Mouse (Mus musculus): ENCODE results near the gene Ndufa12.

Ndufa12 gene

DNA sequence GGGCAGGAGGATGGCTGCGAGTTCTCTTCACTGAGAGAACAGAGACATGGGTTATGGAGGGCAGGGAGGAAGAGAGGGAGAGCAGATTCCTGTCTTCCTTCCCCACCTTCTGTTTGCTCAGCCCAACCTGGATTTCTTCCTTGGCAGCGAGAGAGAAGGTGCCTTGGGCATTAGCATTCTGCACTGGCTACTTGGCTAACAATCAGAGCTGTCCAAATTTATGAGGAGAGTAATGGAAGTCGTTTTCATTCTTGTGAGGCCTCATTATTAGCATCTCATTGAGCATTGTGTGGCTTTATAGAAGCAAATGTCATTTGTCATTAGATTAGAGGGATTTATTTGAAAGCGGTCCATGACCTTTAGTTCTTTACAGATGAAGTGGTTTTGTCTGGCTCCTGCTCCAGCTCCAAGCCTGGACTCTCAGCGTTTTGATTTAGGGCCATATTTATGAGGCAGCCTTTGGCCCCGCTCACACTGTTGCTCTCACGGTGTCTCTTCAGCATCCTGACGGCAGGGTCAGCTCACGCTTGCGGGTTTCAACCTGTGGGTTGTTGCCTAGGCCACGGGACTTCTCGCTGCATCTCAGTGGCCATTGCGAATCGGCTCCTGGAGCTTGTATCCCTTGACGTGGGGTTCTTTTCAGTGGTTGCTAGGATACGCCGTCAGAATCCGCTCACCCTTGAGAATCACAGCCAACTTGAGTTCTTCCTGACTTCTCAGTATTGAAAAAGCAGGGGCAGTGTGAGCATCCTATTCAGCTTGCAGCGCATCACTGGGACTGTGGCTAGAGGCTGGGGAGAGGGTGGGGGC, 31.9 kb downstream of the Ndufa12 start:
- no peak for DNase-seq

DNA sequence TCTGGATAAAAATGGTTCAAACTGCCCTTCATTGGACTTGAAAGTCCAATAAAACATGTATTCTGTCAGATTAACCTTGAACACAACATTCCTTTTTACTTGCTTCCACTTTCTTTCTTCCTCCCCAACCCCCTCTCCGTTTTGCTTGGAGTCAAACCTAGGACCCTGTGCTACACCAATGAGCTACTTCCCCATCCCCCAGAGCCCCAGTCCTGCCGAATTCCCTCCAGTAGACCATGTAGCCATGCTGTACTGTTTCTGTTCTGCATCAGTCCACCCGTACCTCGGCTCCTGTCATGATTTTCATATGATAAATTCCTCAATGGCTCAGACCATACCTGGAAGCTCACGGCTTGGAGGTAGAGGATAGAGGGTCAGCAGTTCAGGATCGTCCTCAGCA, 32.5 kb downstream of the Ndufa12 start:
- DNase-seq, result peak; percentile 77

DNA sequence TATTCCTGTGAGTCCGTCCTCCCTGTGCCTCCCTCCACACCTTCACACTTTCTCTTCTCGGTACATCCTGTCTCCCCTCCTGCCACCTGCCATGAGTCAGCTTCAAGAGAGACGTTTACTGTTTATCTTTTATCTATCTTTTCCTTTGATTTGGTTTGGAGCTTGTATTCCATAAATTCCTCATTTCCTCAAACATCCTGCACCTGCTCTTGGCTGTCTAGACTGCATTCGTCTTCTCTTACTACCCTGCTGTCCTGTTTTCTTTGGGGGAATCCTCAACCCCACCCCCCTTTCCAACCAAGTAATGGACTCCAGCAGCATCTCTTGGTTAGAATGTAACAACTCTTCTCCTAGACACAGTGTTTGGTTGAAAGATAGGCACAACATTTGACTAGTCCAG, 36.7 kb downstream of the Ndufa12 start:
- peak; percentile 33 for DNase-seq

DNA sequence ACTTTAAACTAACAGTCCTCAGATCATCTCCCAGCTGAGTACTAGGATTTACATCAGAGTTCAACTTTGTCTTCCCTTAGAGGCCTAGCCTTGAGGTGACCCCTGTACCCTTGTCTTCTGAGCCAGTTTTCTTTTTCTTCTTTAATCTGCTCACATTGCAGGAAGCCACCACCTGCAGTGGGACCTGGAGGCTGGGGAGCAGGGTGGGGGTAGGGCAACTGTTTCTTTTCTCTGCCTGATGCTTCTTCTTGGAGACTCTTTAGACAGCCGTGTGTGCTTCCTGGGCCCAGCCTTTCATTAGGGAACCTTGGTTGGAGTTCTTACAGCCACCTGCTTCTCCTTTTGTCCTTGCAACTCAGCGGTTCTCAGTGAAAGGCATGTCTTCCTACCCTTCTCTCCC, 42.8 kb downstream of the Ndufa12 start:
- DNase-seq, result no peak

DNA sequence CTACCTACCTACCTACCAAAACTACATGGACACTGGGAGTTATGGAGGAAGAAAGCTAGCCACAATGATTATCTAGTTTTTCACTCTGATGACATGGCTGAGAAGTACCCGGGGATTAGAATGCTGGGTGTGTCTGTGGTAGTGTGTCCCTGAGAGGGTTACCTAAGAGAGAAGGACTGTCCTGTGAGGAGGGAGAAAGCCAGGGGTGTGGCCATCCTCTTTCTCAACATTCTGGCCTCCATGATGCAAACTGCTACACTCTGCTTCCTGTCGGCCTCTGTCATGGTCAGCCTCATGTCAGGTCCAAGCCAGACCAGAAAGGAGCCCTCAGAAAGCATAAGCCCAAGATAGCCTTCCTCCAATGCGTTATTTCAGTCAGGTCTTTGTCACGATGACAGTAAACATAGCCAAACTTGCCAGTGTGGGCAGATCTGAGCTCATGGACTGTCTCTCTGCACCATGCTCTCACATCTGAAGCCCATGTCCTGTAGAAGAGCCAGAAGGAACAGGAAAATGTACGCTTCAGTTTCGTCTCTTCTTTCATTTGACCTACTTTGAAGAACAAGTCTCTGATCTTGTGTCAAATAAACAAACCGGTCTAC, 49.3 kb downstream of the Ndufa12 start:
- DNase-seq, result peak; percentile 53

DNA sequence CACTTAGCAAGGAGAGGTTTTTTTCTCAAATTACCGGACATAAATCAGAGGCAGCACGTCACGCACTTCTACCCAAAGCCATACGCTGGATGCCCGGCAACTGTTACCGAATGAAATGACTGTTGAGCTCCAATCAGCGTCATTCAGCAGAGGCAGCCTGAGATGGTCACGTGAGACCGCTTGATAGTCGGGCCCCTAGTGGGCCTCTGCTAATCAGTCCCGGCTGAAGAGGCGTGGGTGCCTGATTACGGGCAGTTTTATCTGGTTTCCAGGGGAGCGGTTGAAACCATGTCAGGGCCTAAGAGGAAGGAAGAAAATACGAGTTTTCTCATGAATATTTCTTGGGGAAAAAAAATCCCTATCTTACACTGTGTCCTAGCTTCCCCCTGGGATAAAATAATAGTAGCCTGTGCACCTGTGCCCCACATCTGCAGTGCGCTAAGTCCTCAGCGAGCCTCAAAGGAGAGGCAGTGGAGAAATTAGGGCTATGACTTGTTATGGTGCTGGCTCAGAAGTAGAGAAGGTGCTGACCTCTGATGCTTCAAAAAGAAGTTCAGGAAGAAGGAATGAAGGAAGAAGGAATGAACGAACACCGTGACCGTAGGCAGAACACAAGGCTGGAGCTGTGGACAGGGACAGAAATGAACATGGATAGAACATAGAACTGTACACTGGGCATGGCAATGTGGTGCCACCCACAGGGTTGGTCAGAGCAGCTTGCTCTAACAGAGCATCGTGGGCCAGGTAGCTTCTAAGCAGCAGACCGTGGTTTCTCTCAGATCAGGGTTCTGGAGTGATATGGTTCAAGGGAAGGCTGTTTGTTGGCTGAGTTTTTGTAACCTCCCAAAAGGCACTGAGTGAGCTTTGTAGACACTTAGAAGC, 51.3 kb downstream of the Ndufa12 start:
- peak; percentile 92 for DNase-seq

DNA sequence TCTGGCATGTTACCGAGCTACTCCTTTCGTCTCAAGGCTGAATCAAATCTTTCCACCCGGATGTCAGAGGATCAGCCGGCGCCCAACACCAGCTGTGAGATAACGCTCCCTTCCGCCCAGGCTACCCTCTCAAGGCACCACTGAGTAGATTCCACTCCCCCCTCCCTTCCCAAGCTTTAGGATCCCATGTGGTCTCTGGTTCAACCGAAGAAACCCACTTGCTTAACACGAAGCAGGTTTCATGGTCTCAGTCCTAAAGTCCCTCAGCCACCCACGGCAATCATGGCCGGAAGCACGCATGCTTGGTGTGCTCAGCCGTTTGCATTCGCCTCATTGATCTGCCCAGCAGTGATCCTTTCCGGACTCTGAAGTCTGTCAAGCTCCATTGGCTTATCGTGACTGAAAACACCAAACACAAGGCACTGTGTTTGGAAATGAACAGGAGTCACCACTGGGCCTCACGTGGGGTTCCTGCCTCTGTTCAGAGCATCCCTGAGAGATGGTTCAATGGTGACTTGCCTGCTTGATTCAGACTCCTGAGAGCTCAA, 54.8 kb downstream of the Ndufa12 start:
- DNase-seq, result peak; percentile 55

DNA sequence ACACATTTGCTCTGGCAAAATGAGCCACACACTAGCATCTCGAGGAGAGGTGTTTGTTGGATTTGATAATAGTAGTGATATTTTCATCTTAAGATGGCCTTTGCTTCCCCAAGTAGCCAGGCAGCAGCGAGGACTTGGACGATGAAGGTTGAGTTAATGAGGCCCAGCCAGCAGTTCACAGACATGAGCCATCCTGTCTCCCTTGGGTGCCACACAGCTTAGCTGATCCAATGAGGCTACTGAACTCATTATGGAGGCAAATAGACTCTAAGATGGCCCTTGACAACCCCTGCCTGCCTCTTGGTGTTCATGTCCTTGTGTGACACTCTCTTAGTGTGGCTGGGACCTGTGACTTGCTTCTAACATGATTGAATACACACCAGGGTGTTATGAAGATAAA, 56.2 kb downstream of the Ndufa12 start:
- peak; percentile 68 for DNase-seq

DNA sequence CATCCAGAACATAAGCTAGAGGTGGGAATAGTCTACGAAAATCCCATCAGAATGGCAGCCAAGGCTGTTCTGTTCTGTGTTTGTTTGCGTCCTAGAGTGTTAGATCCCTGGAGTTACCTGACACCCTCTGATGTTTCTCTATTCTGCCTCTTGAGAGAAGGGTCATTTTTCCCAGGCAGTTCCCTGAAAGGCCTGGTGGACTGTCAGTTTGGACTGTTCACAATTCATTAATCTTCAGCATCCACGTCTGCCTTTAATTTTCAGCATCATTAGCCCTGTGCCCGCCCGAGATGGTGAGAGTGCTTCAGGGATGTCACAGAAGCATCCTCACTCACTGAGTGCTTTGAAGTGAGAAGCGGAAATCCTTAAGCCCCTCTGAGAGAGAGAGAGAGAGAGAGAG, 57.2 kb downstream of the Ndufa12 start:
- DNase-seq, result peak; percentile 72

DNA sequence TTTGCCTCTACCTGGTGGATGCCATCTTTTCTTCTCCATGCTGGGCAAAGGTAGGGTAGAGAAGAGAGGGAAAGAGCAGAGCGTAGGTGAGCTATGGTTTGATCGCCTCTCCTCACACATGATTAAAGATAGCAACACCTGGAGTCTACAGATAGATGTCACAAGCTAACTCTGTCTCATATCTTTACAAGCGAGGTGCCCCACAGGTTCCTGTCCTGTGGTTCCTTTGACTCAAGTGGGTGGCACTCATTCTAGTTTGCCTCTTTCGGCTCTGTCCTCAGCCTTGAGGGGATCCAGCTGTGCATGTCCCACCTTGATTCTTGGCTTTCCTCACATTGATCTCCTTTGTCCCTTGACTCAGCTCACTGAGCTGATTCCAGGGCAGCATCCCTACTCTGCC, 58.0 kb downstream of the Ndufa12 start:
- DNase-seq, result peak; percentile 61

DNA sequence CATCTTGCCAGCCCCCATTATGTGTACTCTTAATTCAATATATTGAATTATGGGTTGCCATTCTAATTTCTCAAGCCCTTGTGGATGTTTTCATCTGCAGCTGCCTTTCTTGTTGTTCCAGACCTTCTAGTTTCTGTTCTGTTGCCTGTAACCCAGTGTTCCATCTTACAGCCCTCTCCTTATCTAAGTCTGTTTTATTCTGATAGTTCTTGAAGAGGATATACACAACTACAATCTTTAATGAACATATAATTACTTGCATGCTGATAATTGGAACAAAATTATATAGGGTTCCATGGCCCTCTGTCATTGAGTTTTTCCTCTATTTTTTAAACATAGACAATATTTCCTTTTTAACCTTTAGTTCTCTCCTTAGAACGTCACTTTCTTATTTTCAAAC, 62.0 kb downstream of the Ndufa12 start:
- no peak for DNase-seq

DNA sequence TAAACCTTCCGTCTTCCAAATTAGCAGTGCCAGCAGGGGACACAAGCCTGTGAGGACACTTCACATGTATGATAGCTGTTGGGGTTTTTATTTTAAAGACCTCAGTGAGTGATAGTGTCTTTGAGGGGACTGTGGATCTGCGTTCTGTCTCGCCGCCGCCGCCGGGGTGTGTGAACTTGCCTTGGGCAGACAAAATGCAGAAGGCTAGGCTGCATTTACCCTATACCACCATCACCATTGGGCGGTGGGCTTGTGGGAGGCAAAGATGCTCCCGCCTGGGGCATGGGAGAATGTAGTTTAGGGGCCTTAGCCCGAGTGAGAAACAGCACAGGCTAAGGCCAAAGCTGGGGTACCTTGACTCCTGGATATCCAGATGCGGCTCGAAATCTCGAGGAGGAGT, 64.1 kb downstream of the Ndufa12 start:
- peak; percentile 78 for DNase-seq

DNA sequence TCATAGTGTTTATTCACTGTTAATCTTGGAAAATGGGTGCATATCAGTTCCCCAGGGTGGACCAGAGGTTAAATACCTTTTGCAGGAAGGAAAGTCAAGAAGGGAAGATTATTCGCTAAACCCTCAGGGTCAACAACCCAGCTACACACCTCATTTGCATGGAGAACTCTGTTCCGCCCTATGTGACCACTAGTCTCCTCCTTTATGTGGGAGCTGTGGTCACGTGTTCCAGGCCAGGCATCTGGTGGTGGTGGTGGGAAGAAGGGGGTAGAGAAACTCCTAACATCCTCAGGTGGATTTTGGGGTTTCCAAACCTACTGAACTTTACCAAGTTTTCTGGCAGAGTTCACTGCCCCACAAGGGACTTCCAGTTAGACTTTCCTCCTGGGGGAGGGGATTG, 64.7 kb downstream of the Ndufa12 start:
- peak; percentile 61 for DNase-seq

DNA sequence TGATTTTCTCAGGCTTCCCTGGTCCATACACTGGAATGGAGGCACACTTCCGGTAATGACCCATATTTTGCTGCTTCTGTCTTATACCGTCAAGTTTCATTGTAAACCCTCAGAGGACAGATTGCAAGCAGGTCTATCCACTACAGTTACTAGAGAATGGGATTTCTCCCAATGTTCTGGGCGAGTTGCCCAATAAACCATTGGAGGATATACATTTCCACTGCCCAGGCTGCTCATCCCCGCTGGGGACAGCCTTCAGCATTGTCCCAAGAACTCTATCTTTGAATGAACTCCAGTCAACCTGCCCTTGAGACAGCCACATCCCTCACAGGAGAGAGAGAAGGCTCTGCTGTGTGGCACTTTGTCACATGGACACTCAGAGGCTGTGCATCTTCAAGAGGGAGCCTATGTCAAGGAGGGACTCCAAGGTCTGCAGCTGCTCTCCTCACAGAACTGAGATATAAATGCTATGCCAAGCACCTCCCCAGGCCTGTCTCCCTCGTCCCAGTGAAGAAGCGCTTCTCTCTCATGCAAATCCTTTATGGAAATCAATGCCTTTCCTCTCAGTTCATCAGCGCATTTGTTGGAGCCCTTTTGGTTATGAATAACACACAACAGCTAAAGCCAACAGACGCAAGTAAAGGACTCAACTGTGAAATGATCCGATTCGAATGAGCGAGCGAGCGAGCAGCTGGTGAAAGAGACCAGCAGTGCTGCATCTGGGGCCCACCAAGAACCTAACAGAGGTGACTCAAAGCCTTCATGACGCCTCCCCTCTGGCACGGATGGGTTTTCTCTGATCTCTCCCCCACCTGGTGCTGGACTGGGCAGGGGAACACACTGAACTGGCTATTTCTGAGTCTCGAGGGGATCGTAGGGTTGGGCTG, 67.4 kb downstream of the Ndufa12 start:
- peak; percentile 78 for DNase-seq

All from heart, adult 11 months (tissue).